Mouse (Mus musculus) kidney, postnatal 0 days (tissue): ENCODE data around the gene Raly. TPM values are rescaled to one million over a fixed set of nuclear protein-coding genes. Genes with fewer than 3 reads are reported as not detected.

Experiments used
- ATAC-seq: fragments of 200-750 bp; cut with Nextera tagmentation; replicated peaks from 2 replicates; pipeline ENCODE4 v1.8.0; 2017; ENCODE audit warnings: low read depth, moderate number of reproducible peaks, moderate TSS enrichment, moderate library complexity; ENCODE audit not compliant: low FRiP score
- DNase-seq: peaks from one replicate; pipeline ENCODE4 v3.0.0-alpha.2; 2016; ENCODE audit warnings: low spot score
- H3K27ac ChIP-seq: fragments of 300-500 bp; sonication (generic); 2 replicates; pipeline ENCODE4 v1.5.1; 2014; ENCODE audit warnings: mild to moderate bottlenecking
- H3K27me3 ChIP-seq: fragments of 300-500 bp; sonication (generic); 2 replicates; pipeline ENCODE4 v1.6.1; 2014; ENCODE audit warnings: low read length, mixed read lengths; ENCODE audit not compliant: insufficient read depth
- H3K36me3 ChIP-seq: fragments of 300-500 bp; sonication (generic); 2 replicates; pipeline ENCODE4 v1.6.1; 2014; ENCODE audit warnings: low read length, mixed read lengths; ENCODE audit not compliant: insufficient read depth
- H3K4me1 ChIP-seq: fragments of 300-500 bp; sonication (generic); replicated peaks from 2 replicates; pipeline ENCODE4 v1.6.1; 2014; ENCODE audit warnings: antibody characterized with exemption, low read length, mixed read lengths; ENCODE audit not compliant: insufficient read depth
- H3K4me2 ChIP-seq: fragments of 300-500 bp; sonication (generic); 2 replicates; pipeline ENCODE4 v1.6.1; 2014; ENCODE audit warnings: mild to moderate bottlenecking, low read length, moderate library complexity, mixed read lengths
- H3K4me3 ChIP-seq: fragments of 300-500 bp; sonication (generic); replicated peaks from 2 replicates; pipeline ENCODE4 v1.5.1; 2014; ENCODE audit warnings: low read depth, low read length
- H3K9ac ChIP-seq: fragments of 300-500 bp; sonication (generic); 2 replicates; pipeline ENCODE4 v1.6.1; 2014; ENCODE audit warnings: low read depth, low read length
- H3K9me3 ChIP-seq: fragments of 300-500 bp; sonication (generic); replicated peaks from 2 replicates; pipeline ENCODE4 v1.6.1; 2016; ENCODE audit warnings: low read length, inconsistent platforms, mixed read lengths
- CTCF ChIP-seq: IDR thresholded peaks from 2 replicates; pipeline ENCODE4 v1.5.1; 2016; ENCODE audit warnings: antibody characterized with exemption, low read depth, mild to moderate bottlenecking, moderate library complexity
- WGBS: fragments of 180-500 bp; shearing (Covaris S2); extraction: QIAGEN DNeasy Blood & Tissue Kit; methylation state at CpG from one replicate; pipeline ENCODE4 v1.1.7; 2014; 5-methylcytosine and 5-hydroxymethylcytosine counted together
- polyA plus RNA-seq: library from polyadenylated mRNA; unstranded; fragments of >200 nt; fragmentation: Nextera tagmentation; extraction: Ambion mirVana; gene quantifications from 2 replicates; pipeline ENCODE4 v1.2.1, GENCODE M21; 2015

The Raly gene
- polyA plus RNA-seq, 1 experiment from 2014 or later: 31.6 TPM

GRCm38 (mm10) chr2:154782361-154782760 lies 8.5 kb upstream of the Raly start:
- 55% methylated on average over 4 of the region's 4 CpGs for WGBS
- ATAC-seq: no peak

GRCm38 (mm10) chr2:154782856-154783650 lies 7.8 kb upstream of the Raly start:
- Histone ChIP-seq H3K9me3 (no peaks in the 10 kb centered on the region), H3K4me1 (0 out of 2 replicates have a peak, but pooled peaks cover 3% of the 10 kb centered on the region), H3K4me3 (no peak overlapping the region), H3K4me2 (no peak overlapping the region), H3K9ac (no peak overlapping the region), H3K27me3 (no peaks in the 10 kb centered on the region), H3K36me3 (no peaks in the 10 kb centered on the region), H3K27ac (no peak overlapping the region)
- TF ChIP-seq CTCF: no peak
- DNase-seq (no peak), ATAC-seq (no peak)
- 47% methylated on average over 17 of the region's 17 CpGs for WGBS

More at GRCm38 (mm10) chr2:154782361-154782760, 8.5 kb upstream of the Raly start:
- Histone ChIP-seq H3K36me3 (no peaks in the 10 kb centered on the region), H3K27ac (no peak overlapping the region), H3K9ac (no peak overlapping the region), H3K4me1 (0 out of 2 replicates have a peak, but pooled peaks cover 3% of the 10 kb centered on the region), H3K4me3 (no peak overlapping the region), H3K4me2 (no peak overlapping the region), H3K27me3 (no peaks in the 10 kb centered on the region), H3K9me3 (no peaks in the 10 kb centered on the region)
- no peak for DNase-seq
- no peak for TF ChIP-seq CTCF

GRCm38 (mm10) chr2:154785284-154785683 lies 5.6 kb upstream of the Raly start:
- Histone ChIP-seq H3K27ac (no peak overlapping the region), H3K36me3 (no peaks in the 10 kb centered on the region), H3K4me1 (0 out of 2 replicates have a peak, but pooled peaks cover 6% of the 10 kb centered on the region), H3K4me2 (no peak overlapping the region), H3K27me3 (no peaks in the 10 kb centered on the region), H3K9ac (no peak overlapping the region), H3K9me3 (no peaks in the 10 kb centered on the region), H3K4me3 (no peak overlapping the region)
- no peak for TF ChIP-seq CTCF
- no peak for ATAC-seq
- 62% methylated on average over 3 of the region's 3 CpGs for WGBS
- no peak for DNase-seq

GRCm38 (mm10) chr2:154786187-154786586 lies 4.7 kb upstream of the Raly start:
- H3K27me3 ChIP-seq: no peaks in the 10 kb centered on the region
- no peak overlapping the region for H3K9ac ChIP-seq
- H3K4me2 ChIP-seq: no peak overlapping the region
- 0 out of 2 replicates have a peak, but pooled peaks cover 6% of the 10 kb centered on the region for H3K4me1 ChIP-seq
- DNase-seq: no peak
- H3K36me3 ChIP-seq: no peaks in the 10 kb centered on the region
- ATAC-seq: no peak
- TF ChIP-seq CTCF: no peak
- H3K4me3 ChIP-seq: no peak overlapping the region
- no peaks in the 10 kb centered on the region for H3K9me3 ChIP-seq
- 54% methylated on average over 3 of the region's 3 CpGs for WGBS
- H3K27ac ChIP-seq: no peak overlapping the region

- no peak overlapping the region for H3K9ac ChIP-seq
- no peaks in the 10 kb centered on the region for H3K36me3 ChIP-seq
- DNase-seq (no peak), ATAC-seq (no peak)
- no peak overlapping the region for H3K27ac ChIP-seq
- H3K27me3 ChIP-seq: no peaks in the 10 kb centered on the region
- no peak overlapping the region for H3K4me3 ChIP-seq
- 0 out of 2 replicates have a peak, but pooled peaks cover 6% of the 10 kb centered on the region for H3K4me1 ChIP-seq
- TF ChIP-seq CTCF: no peak
- WGBS: 52% methylated on average over 11 of the region's 11 CpGs
- H3K4me2 ChIP-seq: no peak overlapping the region
- H3K9me3 ChIP-seq: no peaks in the 10 kb centered on the region
Measured at GRCm38 (mm10) chr2:154786776-154787175, 4.1 kb upstream of the Raly start.

- H3K9me3 ChIP-seq: no peaks in the 10 kb centered on the region
- no peak overlapping the region for H3K4me2 ChIP-seq
- H3K4me1 ChIP-seq: peaks cover 20% of the 10 kb centered on the region; the same call in 1 of the 2 replicates
- H3K9ac ChIP-seq: no peak overlapping the region
- H3K4me3 ChIP-seq: no peak overlapping the region
- no peaks in the 10 kb centered on the region for H3K36me3 ChIP-seq
- ATAC-seq: no peak
- TF ChIP-seq CTCF: no peak
- H3K27me3 ChIP-seq: no peaks in the 10 kb centered on the region
- no peak for DNase-seq
- WGBS: 76% methylated on average over 6 of the region's 6 CpGs
- no peak overlapping the region for H3K27ac ChIP-seq
Measured at GRCm38 (mm10) chr2:154789381-154789780, 1.5 kb upstream of the Raly start.
